Mouse (Mus musculus) heart, embryonic 13.5 days (tissue): ENCODE data around the gene Armcx3. TPM values are rescaled to one million over a fixed set of nuclear protein-coding genes. Genes with fewer than 3 reads are reported as not detected.
"Not testable (repeated sequence)": the region's sequence is repeated elsewhere in the genome, so short reads cannot be mapped to it uniquely, and the experiment has no call there.

ENCODE experiments used
- ATAC-seq: fragments of 200-750 bp; cut with Nextera tagmentation; 2 replicates; pipeline ENCODE4 v1.8.0; 2017; ENCODE audit warnings: moderate TSS enrichment; ENCODE audit not compliant: insufficient number of reproducible peaks, low FRiP score, low TSS enrichment; ENCODE audit errors: extremely low read depth
- H3K27ac ChIP-seq: fragments of 300-500 bp; sonication (generic); replicated peaks from 2 replicates; pipeline ENCODE4 v1.5.1; 2015; ENCODE audit warnings: moderate library complexity, mild to moderate bottlenecking, inconsistent platforms
- H3K27me3 ChIP-seq: fragments of 300-500 bp; sonication (generic); replicated peaks from 2 replicates; pipeline ENCODE4 v1.6.1; 2015; ENCODE audit warnings: mild to moderate bottlenecking, inconsistent platforms
- H3K36me3 ChIP-seq: fragments of 300-500 bp; sonication (generic); 2 replicates; pipeline ENCODE4 v1.6.1; 2015; ENCODE audit warnings: mild to moderate bottlenecking, inconsistent platforms
- H3K4me1 ChIP-seq: fragments of 300-500 bp; sonication (generic); 2 replicates; pipeline ENCODE4 v1.6.1; 2015; ENCODE audit warnings: inconsistent platforms
- H3K4me2 ChIP-seq: fragments of 300-500 bp; sonication (generic); 2 replicates; pipeline ENCODE4 v1.6.1; 2015; ENCODE audit warnings: inconsistent platforms, mild to moderate bottlenecking, moderate library complexity
- H3K4me3 ChIP-seq: fragments of 300-500 bp; sonication (generic); 2 replicates; pipeline ENCODE4 v1.5.1; 2015; ENCODE audit warnings: moderate library complexity, mild to moderate bottlenecking, inconsistent platforms
- H3K9ac ChIP-seq: fragments of 300-500 bp; sonication (generic); 2 replicates; pipeline ENCODE4 v1.6.1; 2015; ENCODE audit warnings: inconsistent platforms, mild to moderate bottlenecking, moderate library complexity
- H3K9me3 ChIP-seq: fragments of 300-500 bp; sonication (generic); 2 replicates; pipeline ENCODE4 v1.6.1; 2016; ENCODE audit warnings: inconsistent platforms
- WGBS: fragments of 180-500 bp; shearing (Covaris S2); methylation state at CpG from one replicate; pipeline ENCODE4 v1.1.7; 2015; ENCODE audit warnings: mixed read lengths; 5-methylcytosine and 5-hydroxymethylcytosine counted together
- polyA plus RNA-seq: library from polyadenylated mRNA; unstranded; fragments of >200 nt; fragmentation: Nextera tagmentation; extraction: Ambion mirVana; gene quantifications from 2 replicates; pipeline ENCODE4 v1.2.1, GENCODE M21; 2015

Gene Armcx3
- 75.1 and 82.7 TPM in 2 replicates for polyA plus RNA-seq

- Histone ChIP-seq H3K27me3 (no peaks in the 10 kb centered on the region), H3K9ac (peak within 1 kb of the TSS; percentile 92), H3K4me3 (peak within 1 kb of the TSS; percentile 72), H3K4me2 (peak within 1 kb of the TSS; percentile 66), H3K9me3 (no peaks in the 10 kb centered on the region), H3K4me1 (peaks cover 23% of the 10 kb centered on the region), H3K36me3 (no peaks in the 10 kb centered on the region), H3K27ac (peak within 1 kb of the TSS; percentile 88)
- peak; percentile 86 for ATAC-seq
- WGBS, result 15% methylated on average over 45 of the region's 46 CpGs
These were observed at the start of gene Armcx3 for GRCm38 (mm10) chrX:134756434-134757292. Gene Armcx3 (plus strand): TSS chrX:134756595.

GRCm38 (mm10) chrX:134716863-134717262 lies 39.5 kb upstream of the Armcx3 start:
- Histone ChIP-seq H3K9ac (no peak overlapping the region), H3K27ac (no peak overlapping the region), H3K4me2 (no peak overlapping the region), H3K4me3 (no peak overlapping the region), H3K4me1 (no peaks in the 10 kb centered on the region), H3K27me3 (no peaks in the 10 kb centered on the region), H3K9me3 (no peaks in the 10 kb centered on the region), H3K36me3 (peaks cover 16% of the 10 kb centered on the region)
- WGBS, result 21% methylated on average over 3 of the region's 3 CpGs
- ATAC-seq, result no peak

GRCm38 (mm10) chrX:134717752-134718308 lies 38.6 kb upstream of the Armcx3 start, which contains the start of gene Armcx1:
Gene Armcx1 (plus strand): TSS chrX:134717963.
- Histone ChIP-seq H3K9me3 (no peaks in the 10 kb centered on the region), H3K27me3 (no peaks in the 10 kb centered on the region), H3K9ac (peak within 1 kb of the TSS; percentile 86), H3K4me3 (peak within 1 kb of the TSS; percentile 63), H3K36me3 (peaks cover 21% of the 10 kb centered on the region), H3K4me2 (peak within 1 kb of the TSS; percentile 67), H3K4me1 (no peaks in the 10 kb centered on the region), H3K27ac (peak within 1 kb of the TSS; percentile 96)
- peak; percentile 89 for ATAC-seq
- WGBS, result 10% methylated on average over 16 of the region's 16 CpGs

- WGBS, result 22% methylated on average over 14 of the region's 14 CpGs
- H3K9ac ChIP-seq, result peak overlapping the region; percentile 86
- peak overlapping the region; percentile 96 for H3K27ac ChIP-seq
- H3K4me1 ChIP-seq, result no peaks in the 10 kb centered on the region
- H3K4me2 ChIP-seq, result peak overlapping the region; percentile 67
- peaks cover 21% of the 10 kb centered on the region for H3K36me3 ChIP-seq
- no peak for ATAC-seq
- peak overlapping the region; percentile 63 for H3K4me3 ChIP-seq
- H3K27me3 ChIP-seq, result no peaks in the 10 kb centered on the region
- H3K9me3 ChIP-seq, result no peaks in the 10 kb centered on the region
These were observed 37.9 kb upstream of the Armcx3 start for GRCm38 (mm10) chrX:134718524-134718923.

GRCm38 (mm10) chrX:134723762-134724161 lies 32.6 kb upstream of the Armcx3 start:
- H3K4me3 ChIP-seq, H3K4me2 ChIP-seq, H3K9me3 ChIP-seq, H3K9ac ChIP-seq, H3K27me3 ChIP-seq, H3K4me1 ChIP-seq, ATAC-seq, H3K27ac ChIP-seq: not testable (repeated sequence)
- 25% methylated on average over 2 of the region's 2 CpGs for WGBS
- H3K36me3 ChIP-seq, result peaks cover 21% of the 10 kb centered on the region

GRCm38 (mm10) chrX:134729778-134730177 lies 26.6 kb upstream of the Armcx3 start:
- Histone ChIP-seq H3K27ac (no peak overlapping the region), H3K27me3 (peaks cover 6% of the 10 kb centered on the region; the same call in 1 of the 2 replicates), H3K36me3 (no peaks in the 10 kb centered on the region), H3K9ac (no peak overlapping the region), H3K9me3 (no peaks in the 10 kb centered on the region), H3K4me2 (no peak overlapping the region), H3K4me3 (no peak overlapping the region), H3K4me1 (no peaks in the 10 kb centered on the region)
- WGBS, result 32% methylated on average over 4 of the region's 4 CpGs
- ATAC-seq, result no peak

GRCm38 (mm10) chrX:134737796-134738195 lies 18.6 kb upstream of the Armcx3 start:
- WGBS, result 88% methylated on average over 1 of the region's 1 CpGs
- Histone ChIP-seq H3K9me3 (no peaks in the 10 kb centered on the region), H3K4me3 (no peak overlapping the region), H3K9ac (no peak overlapping the region), H3K27ac (no peak overlapping the region), H3K4me2 (no peak overlapping the region), H3K4me1 (no peaks in the 10 kb centered on the region), H3K36me3 (no peaks in the 10 kb centered on the region), H3K27me3 (peaks cover 6% of the 10 kb centered on the region; the same call in 1 of the 2 replicates)
- ATAC-seq, result no peak

GRCm38 (mm10) chrX:134739160-134739559 lies 17.2 kb upstream of the Armcx3 start:
- H3K4me1 ChIP-seq, result no peaks in the 10 kb centered on the region
- no peak overlapping the region for H3K4me3 ChIP-seq
- 58% methylated on average over 4 of the region's 4 CpGs for WGBS
- H3K9ac ChIP-seq, result no peak overlapping the region
- H3K9me3 ChIP-seq, result no peaks in the 10 kb centered on the region
- H3K4me2 ChIP-seq, result no peak overlapping the region
- peaks cover 6% of the 10 kb centered on the region; the same call in 1 of the 2 replicates for H3K27me3 ChIP-seq
- H3K36me3 ChIP-seq, result no peaks in the 10 kb centered on the region
- no peak for ATAC-seq
- H3K27ac ChIP-seq, result no peak overlapping the region

- WGBS, result 61% methylated on average over 5 of the region's 5 CpGs
- no peak for ATAC-seq
These were observed 14.5 kb upstream of the Armcx3 start for GRCm38 (mm10) chrX:134741862-134742261.

GRCm38 (mm10) chrX:134746459-134746858 lies 9.9 kb upstream of the Armcx3 start:
- WGBS, result 16% methylated on average over 5 of the region's 5 CpGs
- H3K4me1 ChIP-seq, result peaks cover 7% of the 10 kb centered on the region; the same call in 1 of the 2 replicates
- ATAC-seq, result no peak
- H3K4me3 ChIP-seq, result no peak overlapping the region
- no peak overlapping the region for H3K9ac ChIP-seq
- peaks cover 4% of the 10 kb centered on the region; the same call in 1 of the 2 replicates for H3K36me3 ChIP-seq
- H3K27ac ChIP-seq, result no peak overlapping the region
- H3K9me3 ChIP-seq, result no peaks in the 10 kb centered on the region
- no peak overlapping the region for H3K4me2 ChIP-seq
- 0 out of 2 replicates have a peak, but pooled peaks cover 7% of the 10 kb centered on the region for H3K27me3 ChIP-seq

More at GRCm38 (mm10) chrX:134741862-134742261, 14.5 kb upstream of the Armcx3 start:
- H3K36me3 ChIP-seq, result no peaks in the 10 kb centered on the region
- H3K9ac ChIP-seq, result no peak overlapping the region
- no peak overlapping the region for H3K4me3 ChIP-seq
- H3K4me2 ChIP-seq, result no peak overlapping the region
- H3K27ac ChIP-seq, result no peak overlapping the region
- H3K4me1 ChIP-seq, result no peaks in the 10 kb centered on the region
- H3K27me3 ChIP-seq, result no peaks in the 10 kb centered on the region
- no peaks in the 10 kb centered on the region for H3K9me3 ChIP-seq

GRCm38 (mm10) chrX:134750764-134751592 lies 5.4 kb upstream of the Armcx3 start, which contains the start of gene Armcx6:
Gene Armcx6 (minus strand): TSS chrX:134751417.
- Histone ChIP-seq H3K4me1 (peaks cover 22% of the 10 kb centered on the region), H3K9ac (peak within 1 kb of the TSS; percentile 83), H3K4me2 (peak within 1 kb of the TSS; percentile 70), H3K27ac (peak within 1 kb of the TSS; percentile 90), H3K36me3 (peaks cover 4% of the 10 kb centered on the region; the same call in 1 of the 2 replicates), H3K9me3 (no peaks in the 10 kb centered on the region), H3K27me3 (0 out of 2 replicates have a peak, but pooled peaks cover 7% of the 10 kb centered on the region), H3K4me3 (peak within 1 kb of the TSS; percentile 65)
- WGBS, result 15% methylated on average over 36 of the region's 36 CpGs
- peak; percentile 90 for ATAC-seq
